Mouse (Mus musculus) urinary bladder, adult 18-20 months (tissue): ENCODE data around the gene A430033K04Rik.

Experiments used
- DNase-seq, 2 experiments: peaks; one replicate each; pipeline ENCODE4 v3.0.0; 2022; ENCODE audit warnings: low spot score in 2 of 2, mixed read lengths in 2 of 2

The A430033K04Rik gene

GRCm38 (mm10) chr5:138694496-138695167 lies 72.0 kb downstream of the A430033K04Rik start:
- no peak for DNase-seq

GRCm38 (mm10) chr5:138697466-138697865 lies 74.8 kb downstream of the A430033K04Rik start:
- no peak for DNase-seq
